Mouse (Mus musculus) lung, postnatal 14 days (tissue): ENCODE data around the gene Rhbdl3.

ENCODE experiments used
- DNase-seq: peaks from one replicate; pipeline ENCODE4 v3.0.0; 2021

The Rhbdl3 gene

DNA sequence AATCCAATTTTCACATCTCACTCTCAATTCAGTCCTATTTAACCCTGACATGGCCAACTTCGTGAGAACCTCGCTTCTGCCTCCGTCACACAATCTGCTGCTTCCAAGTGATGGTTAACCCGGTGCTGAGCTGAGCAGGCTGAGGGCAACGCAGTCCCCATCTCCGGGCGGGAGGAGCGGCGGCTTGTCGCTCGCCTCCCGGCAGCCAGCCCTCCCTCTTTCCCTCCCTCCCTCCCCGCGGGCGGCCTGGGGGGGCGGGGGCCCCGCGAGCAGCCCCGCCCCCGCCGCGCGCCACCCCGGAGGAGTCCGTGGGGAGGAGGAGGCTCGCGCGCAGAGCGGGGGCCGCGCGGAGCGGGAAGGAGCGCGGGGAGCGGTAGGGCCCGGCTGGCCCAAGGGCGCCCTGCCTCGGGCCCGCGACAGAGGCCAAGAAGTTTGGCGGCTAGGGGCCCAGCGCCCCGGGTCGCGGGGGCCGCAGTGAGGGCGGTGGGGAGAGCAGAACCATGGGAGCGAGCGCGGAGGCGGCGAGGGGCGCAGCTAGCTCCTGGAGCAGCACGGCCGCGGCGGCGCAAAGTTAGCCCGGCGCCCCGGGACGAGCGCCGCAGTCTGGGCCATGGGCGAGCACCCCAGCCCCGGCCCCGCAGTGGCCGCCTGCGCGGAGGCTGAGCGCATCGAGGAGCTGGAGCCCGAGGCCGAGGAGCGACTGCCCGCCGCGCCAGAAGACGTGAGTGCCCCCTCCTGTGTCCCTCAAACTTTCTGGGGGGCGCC, at the start of gene Rhbdl3:
Gene Rhbdl3 (plus strand): TSS at position 362 of the 765 bp plus-strand sequence.
- peak; percentile 65 for DNase-seq

GRCm38 (mm10) chr11:80264137-80264536, 36.6 kb upstream of the Rhbdl3 start:
- DNase-seq, result no peak

DNA sequence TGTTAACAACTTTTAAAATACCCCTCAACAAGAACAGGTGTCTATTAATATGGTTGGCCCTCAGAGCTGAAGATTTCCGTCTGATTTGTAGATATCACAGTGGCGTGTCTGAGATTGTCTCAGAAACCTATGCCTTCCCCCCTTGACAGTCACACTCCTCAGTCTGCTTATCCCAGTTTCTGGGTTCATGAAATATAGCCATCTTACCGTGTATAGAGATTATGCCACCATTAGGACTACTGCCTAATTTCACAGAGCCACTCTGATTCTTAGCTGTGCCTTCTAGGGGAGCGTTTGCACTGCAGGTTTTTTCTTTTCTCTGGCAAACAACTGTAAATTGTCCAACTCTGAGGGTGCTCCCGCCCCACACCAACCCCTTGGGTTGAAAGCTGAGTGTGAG, 29.6 kb upstream of the Rhbdl3 start:
- no peak for DNase-seq

DNA sequence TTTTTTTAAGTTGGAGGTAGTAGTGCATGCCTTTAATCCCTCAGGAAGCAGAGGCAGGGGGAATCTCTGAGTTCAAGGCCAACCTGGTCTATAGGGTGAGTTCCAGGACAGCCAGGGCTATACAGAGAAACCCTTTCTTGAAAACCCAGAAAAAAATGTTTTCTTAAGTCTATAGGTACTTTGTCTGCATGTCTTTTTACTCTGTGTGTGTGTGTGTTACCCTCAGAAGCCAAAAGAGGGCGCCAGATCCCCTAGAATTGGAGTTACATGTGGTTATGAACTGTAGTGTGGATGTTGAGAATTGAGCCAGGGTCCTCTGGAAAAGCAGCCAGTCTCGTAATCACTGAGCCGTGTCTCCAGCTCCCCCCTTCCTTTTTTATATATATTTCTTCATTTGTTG, 25.7 kb upstream of the Rhbdl3 start:
- no peak for DNase-seq

DNA sequence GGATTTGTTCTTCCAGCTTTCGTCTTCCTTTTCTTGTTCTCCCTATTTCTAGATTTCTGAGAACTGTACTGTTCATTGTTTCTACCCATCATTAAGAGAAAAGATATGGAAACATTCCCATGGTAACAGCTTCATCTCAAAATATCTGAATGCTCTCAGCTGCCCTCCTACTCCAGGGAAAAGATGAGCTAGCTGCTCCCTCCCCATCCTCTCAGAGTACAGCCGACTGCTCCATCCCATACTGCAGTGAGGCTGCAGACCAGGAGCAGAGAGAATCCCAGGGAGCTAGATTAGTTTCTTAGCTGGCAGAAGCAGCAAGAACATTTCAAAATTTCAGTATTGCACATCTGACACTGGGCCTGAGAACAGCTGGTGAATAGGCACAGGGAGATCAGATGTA, 22.7 kb upstream of the Rhbdl3 start:
- DNase-seq, result no peak

DNA sequence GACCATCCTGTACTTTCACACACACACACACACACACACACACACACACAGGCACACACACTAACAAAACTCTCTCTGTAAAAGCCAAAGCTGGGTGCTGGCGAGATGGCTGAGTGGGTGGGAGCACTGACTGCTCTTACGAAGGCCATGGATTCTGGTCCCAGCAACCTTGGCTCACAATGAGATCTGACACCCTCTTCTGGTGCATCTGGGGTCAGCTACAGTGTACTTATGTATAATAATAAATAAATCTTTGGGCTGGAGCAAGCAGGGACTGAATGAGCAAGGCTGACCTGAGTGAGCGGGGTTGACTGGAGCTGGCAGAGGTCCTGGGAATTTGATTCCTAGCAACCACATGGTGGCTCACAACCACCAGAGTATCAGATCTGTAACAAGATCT, 16.9 kb upstream of the Rhbdl3 start:
- no peak for DNase-seq

GRCm38 (mm10) chr11:80284641-80285040, 16.1 kb upstream of the Rhbdl3 start:
- no peak for DNase-seq

- peak; percentile 81 for DNase-seq
These were observed 13.6 kb upstream of the Rhbdl3 start for GRCm38 (mm10) chr11:80287150-80287549.

- peak; percentile 48 for DNase-seq
These were observed 10.8 kb upstream of the Rhbdl3 start for GRCm38 (mm10) chr11:80289701-80290445.

GRCm38 (mm10) chr11:80291004-80291403, 9.7 kb upstream of the Rhbdl3 start:
- DNase-seq, result no peak

DNA sequence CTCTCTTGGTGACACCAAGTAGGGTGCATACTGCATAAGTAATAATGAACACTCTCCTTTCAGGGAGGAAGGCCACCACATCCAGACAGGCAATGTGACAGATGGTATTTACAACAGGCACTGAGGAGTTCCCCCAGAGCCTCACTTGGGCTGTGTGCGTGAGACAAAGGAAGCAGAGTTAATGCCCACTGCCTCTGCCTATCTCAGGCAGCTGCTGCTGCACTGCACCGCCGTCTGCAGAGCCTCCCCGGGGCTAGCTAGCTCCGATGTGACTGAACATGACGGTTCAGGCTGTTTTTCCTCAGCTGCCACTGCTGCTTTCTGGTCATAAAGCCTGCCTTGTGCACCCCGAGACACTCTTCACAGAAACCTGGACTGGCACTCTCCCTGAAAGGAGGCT, 8.2 kb upstream of the Rhbdl3 start:
- DNase-seq, result no peak

- no peak for DNase-seq
These were observed 5.6 kb upstream of the Rhbdl3 start for GRCm38 (mm10) chr11:80295066-80295465.

DNA sequence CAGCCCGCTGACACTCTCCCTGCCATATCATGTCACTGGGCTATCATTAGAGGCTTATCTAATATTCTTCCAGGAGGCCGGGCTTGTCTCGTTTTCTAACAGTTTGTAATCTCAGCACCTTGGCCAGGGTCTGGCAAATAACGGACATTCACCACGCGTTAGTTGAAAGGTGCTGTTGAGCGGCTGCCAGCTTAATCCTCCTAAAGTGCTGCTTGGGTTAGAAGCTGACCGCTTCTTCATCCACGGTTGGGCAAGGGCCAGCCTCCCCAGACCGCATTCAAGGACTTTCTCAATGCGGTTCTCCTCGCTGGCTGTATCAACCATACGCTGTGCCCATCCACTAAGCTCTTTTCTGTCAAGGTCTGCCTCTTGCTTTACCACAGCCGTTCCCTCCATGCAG, 4.9 kb upstream of the Rhbdl3 start:
- DNase-seq, result no peak

GRCm38 (mm10) chr11:80299513-80300235, 1.0 kb upstream of the Rhbdl3 start:
- DNase-seq, result no peak

DNA sequence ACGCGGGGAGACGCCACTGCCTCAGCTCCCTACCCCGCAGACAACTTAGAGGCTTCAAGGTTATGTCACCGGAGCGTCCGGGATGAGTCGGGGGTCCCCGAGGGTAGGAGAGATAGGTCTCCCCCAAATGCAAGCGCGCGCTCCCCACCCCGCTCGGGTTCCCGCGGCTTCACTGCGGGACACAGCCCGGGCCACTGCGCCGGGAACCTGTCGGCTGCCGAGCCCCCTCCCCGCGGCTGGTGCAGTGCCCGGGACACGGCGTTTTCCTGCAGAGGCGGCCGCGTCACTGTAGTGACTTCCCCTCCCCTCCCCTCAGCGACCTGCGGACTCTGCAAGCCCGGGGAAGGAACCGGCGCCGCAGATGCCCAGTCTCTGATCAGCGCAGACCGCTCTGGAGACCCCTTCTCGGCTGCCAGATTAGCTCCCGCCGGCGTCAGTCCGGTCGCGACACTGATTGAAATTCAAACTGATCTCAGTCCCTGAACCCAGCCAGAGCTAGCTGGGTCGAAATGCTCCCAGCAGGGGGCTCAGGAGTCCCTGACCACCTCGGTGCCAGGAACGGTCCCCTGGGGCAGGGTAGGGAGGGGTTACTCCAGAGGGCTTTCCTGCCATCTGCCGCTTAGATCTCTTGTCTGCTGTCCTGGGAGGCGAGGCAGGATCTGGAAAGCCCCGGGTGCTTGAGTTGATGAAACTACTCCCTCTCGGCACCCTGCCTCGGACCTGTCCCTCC, 769 bp downstream of the Rhbdl3 start:
- DNase-seq, result peak; percentile 42

DNA sequence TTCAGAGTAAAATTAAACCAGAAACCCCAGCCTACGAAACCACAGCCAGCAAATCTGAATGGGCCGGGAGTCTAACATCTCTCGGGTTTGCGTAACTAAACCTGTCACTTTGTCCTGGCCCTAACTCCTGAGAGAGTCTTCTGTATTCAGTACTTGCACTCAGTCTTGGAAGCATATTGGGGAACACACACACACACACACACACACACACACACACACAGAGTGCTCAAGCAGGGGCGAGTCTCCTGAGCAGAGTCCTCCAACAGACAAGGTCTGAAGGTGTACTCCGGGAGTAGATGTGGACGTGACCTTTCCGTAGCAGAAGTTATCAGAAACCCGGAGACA, 1.3 kb downstream of the Rhbdl3 start:
- DNase-seq, result peak; percentile 24

GRCm38 (mm10) chr11:80302536-80302935, 1.8 kb downstream of the Rhbdl3 start:
- peak; percentile 70 for DNase-seq

DNA sequence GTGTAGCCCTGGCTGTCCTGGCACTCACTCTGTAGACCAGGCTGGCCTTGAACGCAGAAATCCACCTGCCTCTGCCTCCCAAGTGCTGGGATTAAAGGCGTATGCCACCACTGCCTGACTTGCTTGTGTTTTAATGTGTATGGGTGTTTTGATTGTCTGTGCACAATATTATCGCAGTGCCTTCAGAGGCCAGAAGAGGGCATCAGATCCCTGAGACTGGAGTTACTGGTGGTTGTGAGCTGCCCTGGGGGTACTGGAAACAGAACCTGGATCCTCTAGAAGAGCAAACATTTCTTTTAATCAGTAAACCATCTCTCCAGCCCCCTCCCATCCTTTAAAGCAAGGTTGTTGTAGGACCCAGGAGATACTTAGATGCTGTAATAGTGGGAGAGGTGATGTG, 3.0 kb downstream of the Rhbdl3 start:
- DNase-seq, result no peak

DNA sequence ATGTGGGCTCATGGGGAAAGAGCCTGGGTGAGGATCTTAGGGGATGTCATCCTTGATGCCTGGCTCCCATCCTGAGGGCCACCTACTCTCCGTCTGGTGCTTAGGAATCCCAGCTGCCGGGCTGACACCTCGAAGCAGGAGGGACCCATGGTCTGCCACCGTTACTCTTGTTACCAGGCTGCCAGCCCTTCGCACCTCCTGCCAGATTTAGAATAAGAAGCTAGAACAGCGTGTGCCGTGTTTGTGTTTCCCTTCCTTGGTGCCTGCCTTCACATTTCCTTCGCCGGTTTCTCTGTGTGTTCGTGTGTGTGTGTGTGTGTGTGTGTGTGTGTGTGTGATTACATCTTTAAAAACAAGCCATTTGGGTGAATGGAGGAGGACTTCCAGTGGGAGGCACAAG, 4.1 kb downstream of the Rhbdl3 start:
- DNase-seq, result no peak

DNA sequence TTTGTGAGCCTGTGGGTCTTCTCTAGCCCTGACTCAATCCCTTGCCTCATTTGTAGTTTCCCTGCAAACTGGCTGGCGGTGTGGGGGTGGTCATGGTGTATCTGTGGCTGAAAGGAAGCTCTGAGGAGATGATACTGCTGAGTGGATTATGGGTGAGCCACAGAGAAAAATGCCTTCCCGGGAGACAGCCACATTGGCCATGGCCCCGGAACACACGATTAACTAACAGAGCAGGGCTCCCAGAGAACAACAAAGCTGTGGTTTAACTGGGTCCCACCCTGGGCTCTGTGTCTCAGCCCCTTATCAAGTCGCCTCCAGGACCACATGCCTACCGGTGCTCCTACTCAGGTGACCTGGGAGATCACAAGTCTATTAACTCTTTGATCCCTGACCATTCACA, 7.8 kb downstream of the Rhbdl3 start:
- no peak for DNase-seq

DNA sequence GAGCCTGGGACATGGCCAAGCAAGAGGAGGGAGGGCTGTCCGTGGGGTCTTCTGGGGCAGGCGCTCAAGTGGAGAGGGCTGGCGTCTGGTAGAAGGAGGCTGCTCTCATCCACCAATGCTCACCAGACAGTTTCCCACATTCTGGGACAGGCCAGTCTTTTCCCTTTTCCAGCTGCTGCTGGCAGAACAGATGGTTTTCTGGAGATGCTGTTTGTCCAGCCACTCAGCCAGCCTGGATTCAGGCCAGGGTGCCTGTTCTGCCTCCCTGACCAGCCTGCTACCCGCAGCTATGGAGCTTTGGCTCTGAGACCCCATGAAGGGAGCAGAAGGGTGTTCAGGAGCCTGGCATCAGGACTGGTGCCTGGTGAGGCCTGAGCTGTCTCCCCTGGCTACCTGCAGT, 10.6 kb downstream of the Rhbdl3 start:
- DNase-seq, result no peak

DNA sequence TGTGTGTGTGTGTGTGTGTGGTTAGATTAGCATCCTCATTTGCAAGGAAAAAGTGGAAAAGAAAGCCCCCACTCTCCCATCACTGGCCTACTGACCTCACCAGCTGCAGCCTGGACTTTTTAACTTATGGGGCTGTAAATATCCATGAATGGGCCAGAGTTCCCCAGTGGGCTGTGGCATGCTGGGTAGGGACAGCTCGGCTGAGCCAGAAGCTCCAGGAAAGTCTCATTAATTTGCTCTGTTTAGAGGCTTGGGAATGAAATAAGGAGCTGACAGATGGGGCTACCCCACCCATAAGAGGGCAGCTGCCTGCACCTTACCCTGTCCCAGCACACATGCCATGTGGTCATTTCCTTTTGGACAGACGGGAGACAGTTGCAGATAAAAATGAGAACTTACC, 11.3 kb downstream of the Rhbdl3 start:
- no peak for DNase-seq

DNA sequence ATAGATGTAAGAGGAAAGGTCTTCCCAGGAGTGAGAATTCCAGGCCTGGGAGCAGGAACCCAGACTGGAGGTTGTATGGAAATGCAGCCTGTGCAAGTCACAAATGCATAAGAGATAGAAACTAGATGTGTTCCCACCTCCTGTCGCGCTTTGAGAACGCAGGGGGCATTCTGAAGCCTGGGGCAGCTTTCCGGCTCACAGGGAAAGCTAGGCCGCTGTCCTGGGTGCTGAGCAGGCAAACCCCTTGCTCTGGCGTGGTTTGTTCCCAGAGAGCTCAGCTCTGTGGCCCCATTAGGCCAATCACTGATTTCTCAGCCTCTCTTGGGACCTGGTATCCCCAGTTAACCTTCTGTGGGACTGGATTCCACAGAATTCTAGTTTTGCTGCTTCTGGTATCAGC, 11.9 kb downstream of the Rhbdl3 start:
- no peak for DNase-seq
